Mouse (Mus musculus) heart, embryonic 15.5 days (tissue): ENCODE measurements at regions not wholly inside any gene's neighbourhood (a gene's known extent, or its start where the extent isn't known, plus 50 kb on each side); places are given as distances from the start of the nearest gene placed in this dataset.

ENCODE experiments used
- ATAC-seq: fragments of 200-750 bp; cut with Nextera tagmentation; replicated peaks from 2 replicates; pipeline ENCODE4 v1.8.0; 2017; ENCODE audit warnings: low read depth, moderate TSS enrichment; ENCODE audit not compliant: insufficient number of reproducible peaks, insufficient read depth, low FRiP score
- H3K27ac ChIP-seq: fragments of 300-500 bp; sonication (generic); 2 replicates; pipeline ENCODE4 v1.5.1; 2015; ENCODE audit warnings: mild to moderate bottlenecking, inconsistent platforms
- H3K27me3 ChIP-seq: fragments of 300-500 bp; sonication (generic); 2 replicates; pipeline ENCODE4 v1.6.1; 2015; ENCODE audit warnings: inconsistent platforms
- H3K36me3 ChIP-seq: fragments of 300-500 bp; sonication (generic); 2 replicates; pipeline ENCODE4 v1.6.1; 2015; ENCODE audit warnings: mild to moderate bottlenecking, inconsistent platforms
- H3K4me1 ChIP-seq: fragments of 300-500 bp; sonication (generic); replicated peaks from 2 replicates; pipeline ENCODE4 v1.6.1; 2015; ENCODE audit warnings: inconsistent platforms
- H3K4me2 ChIP-seq: fragments of 300-500 bp; sonication (generic); 2 replicates; pipeline ENCODE4 v1.6.1; 2015; ENCODE audit warnings: inconsistent platforms, mild to moderate bottlenecking, moderate library complexity
- H3K4me3 ChIP-seq: fragments of 300-500 bp; sonication (generic); 2 replicates; pipeline ENCODE4 v1.5.1; 2015; ENCODE audit warnings: mild to moderate bottlenecking, inconsistent platforms
- H3K9ac ChIP-seq: fragments of 300-500 bp; sonication (generic); 2 replicates; pipeline ENCODE4 v1.6.1; 2015; ENCODE audit warnings: mild to moderate bottlenecking, inconsistent platforms
- H3K9me3 ChIP-seq: fragments of 300-500 bp; sonication (generic); replicated peaks from 2 replicates; pipeline ENCODE4 v1.6.1; 2016; ENCODE audit warnings: inconsistent platforms
- WGBS: fragments of 180-500 bp; shearing (Covaris S2); methylation state at CpG from one replicate; pipeline ENCODE4 v1.1.7; 2015; ENCODE audit warnings: mixed read lengths; 5-methylcytosine and 5-hydroxymethylcytosine counted together

DNA sequence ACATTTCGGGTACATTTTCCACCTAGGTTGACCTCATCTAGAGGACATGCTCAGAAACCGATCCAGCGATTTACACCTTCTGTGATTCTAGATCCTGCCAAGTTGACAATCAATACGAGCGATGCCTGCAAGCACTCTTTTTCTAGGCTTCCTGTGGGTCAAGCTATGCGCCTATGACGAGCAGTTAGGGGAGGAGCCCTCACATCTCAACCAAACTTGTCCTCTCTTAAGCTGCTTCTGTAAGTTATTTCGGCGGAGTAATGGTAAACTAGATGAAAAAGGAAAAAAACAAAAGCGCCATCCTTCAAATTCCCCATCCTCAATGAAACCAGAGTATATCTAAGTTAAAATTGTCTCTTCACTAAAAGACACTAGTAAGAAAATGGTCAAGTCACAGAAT is 858.5 kb downstream of the Zfp704 start:
- WGBS, result 89% methylated on average over 10 of the region's 10 CpGs
- H3K9ac ChIP-seq, result no peak overlapping the region
- ATAC-seq, result no peak

DNA sequence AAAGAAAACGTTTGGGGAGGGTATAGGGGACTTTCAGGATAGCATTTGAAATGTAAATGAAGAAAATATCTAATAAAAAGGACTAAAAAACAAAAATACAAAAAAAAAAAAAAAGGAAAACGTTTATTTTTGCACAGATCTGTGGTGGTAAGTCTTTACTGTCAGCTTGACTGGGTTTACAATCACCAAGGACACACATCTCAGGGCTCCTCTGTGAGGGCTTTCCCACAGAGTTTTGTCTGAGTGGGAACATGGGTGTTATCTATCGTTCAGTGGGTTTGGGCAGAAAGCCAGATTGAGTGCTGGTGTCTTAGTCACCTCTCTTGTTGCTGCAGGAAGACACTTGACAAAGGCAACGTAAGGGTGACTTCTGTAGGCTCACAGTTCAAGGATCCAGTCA is 859.0 kb downstream of the Zfp704 start:
- no peak overlapping the region for H3K4me3 ChIP-seq
- no peaks in the 10 kb centered on the region for H3K9me3 ChIP-seq
- H3K9ac ChIP-seq, result no peak overlapping the region
- ATAC-seq, result no peak
- WGBS, result 41% methylated on average over 4 of the region's 4 CpGs
- peaks cover 3% of the 10 kb centered on the region for H3K4me1 ChIP-seq
- no peak overlapping the region for H3K4me2 ChIP-seq
- no peaks in the 10 kb centered on the region for H3K27me3 ChIP-seq
- no peak overlapping the region for H3K27ac ChIP-seq
- no peaks in the 10 kb centered on the region for H3K36me3 ChIP-seq

More for the DNA sequence above, 858.5 kb downstream of the Zfp704 start:
- no peaks in the 10 kb centered on the region for H3K27me3 ChIP-seq
- no peak overlapping the region for H3K4me3 ChIP-seq
- H3K9me3 ChIP-seq, result no peaks in the 10 kb centered on the region
- H3K4me1 ChIP-seq, result peaks cover 3% of the 10 kb centered on the region
- H3K27ac ChIP-seq, result no peak overlapping the region
- no peak overlapping the region for H3K4me2 ChIP-seq
- no peaks in the 10 kb centered on the region for H3K36me3 ChIP-seq

DNA sequence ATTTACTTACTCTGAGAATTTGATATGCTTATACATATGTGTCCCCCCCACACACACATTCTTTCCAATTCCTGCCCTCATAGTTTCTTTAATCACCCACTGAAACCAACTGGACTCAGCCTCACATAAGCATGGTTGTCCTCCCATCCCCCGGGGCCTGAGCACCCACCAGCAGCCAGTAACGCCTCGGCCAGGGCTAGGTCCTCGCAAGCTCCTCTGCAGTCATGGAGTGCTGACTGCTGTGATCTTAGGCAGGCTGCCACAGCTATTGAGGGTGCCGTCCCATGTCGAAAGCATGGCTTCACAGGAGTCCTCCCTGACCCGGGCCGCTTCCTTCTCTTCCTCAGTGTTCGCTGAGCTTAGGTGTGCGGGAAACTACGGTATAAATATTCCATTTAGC is 859.7 kb downstream of the Zfp704 start:
- WGBS, result 70% methylated on average over 11 of the region's 11 CpGs
- Histone ChIP-seq H3K27me3 (no peaks in the 10 kb centered on the region), H3K27ac (no peak overlapping the region), H3K9me3 (no peaks in the 10 kb centered on the region), H3K36me3 (no peaks in the 10 kb centered on the region), H3K4me2 (no peak overlapping the region), H3K9ac (no peak overlapping the region), H3K4me3 (no peak overlapping the region), H3K4me1 (peaks cover 3% of the 10 kb centered on the region)
- ATAC-seq, result no peak

DNA sequence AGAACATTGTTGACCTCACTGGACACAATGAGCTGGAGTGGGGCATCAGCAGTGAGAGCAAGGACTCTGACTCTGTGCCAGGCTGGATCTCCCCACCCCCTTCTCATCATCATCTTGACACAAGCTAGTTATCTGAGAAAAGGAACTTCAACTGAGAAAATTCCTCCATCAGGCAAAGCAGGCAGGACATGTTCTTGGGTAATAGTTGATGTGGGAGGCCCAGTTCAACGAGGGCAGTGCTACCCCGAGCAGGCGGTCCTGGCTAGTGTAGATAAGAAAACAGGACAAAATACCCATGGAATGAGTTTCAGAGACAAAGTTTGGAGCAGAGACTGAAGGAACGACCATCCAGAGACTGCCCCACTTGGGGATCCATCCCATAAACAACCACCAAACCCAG is 862.7 kb downstream of the Zfp704 start:
- Histone ChIP-seq H3K27ac (no peak overlapping the region), H3K4me2 (no peak overlapping the region), H3K4me1 (0 out of 2 replicates have a peak, but pooled peaks cover 3% of the 10 kb centered on the region), H3K36me3 (no peaks in the 10 kb centered on the region), H3K4me3 (no peak overlapping the region), H3K27me3 (no peaks in the 10 kb centered on the region), H3K9me3 (no peaks in the 10 kb centered on the region), H3K9ac (no peak overlapping the region)
- WGBS, result 76% methylated on average over 4 of the region's 4 CpGs
- ATAC-seq, result no peak

DNA sequence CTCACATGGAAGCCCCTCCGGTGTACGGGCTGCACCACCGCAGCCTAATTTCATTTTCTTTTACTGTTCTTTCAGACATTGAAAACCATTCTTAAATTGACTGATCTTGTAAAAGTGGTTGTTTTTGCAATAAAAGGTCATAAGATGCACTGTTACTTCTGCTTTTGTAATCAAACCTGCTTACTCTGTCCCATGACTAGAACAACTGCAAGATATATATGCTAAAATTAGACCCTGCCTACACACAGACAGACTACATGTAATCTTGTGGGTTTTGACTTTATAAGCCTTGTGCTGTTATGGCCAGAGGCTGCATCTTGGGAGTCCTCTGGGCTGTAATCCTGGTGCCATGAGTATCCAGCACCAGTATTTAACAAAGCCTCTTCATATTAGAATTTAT is 863.2 kb downstream of the Zfp704 start:
- Histone ChIP-seq H3K9ac (no peak overlapping the region), H3K4me1 (0 out of 2 replicates have a peak, but pooled peaks cover 3% of the 10 kb centered on the region), H3K4me3 (no peak overlapping the region), H3K4me2 (no peak overlapping the region), H3K9me3 (no peaks in the 10 kb centered on the region), H3K27ac (no peak overlapping the region), H3K27me3 (no peaks in the 10 kb centered on the region), H3K36me3 (no peaks in the 10 kb centered on the region)
- ATAC-seq, result no peak
- WGBS, result 98% methylated on average over 3 of the region's 3 CpGs

DNA sequence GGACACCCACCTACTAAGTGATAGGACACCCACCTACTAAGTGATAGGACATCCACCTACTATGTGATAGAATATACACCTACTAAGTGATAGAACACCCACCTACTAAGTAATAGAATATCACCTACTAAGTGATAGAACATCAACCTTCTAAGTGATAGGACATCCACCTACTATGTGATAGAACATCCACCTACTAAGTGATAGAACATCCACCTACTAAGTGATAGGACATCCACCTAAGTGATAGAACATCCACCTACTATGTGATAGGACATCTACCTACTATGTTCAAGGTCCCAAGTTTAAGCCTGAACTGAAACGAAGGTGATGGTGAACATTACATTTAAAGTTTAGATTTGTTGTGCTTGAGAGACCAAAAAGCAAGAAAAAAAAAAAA is 863.8 kb downstream of the Zfp704 start:
- H3K4me3 ChIP-seq, result no peak overlapping the region
- no peaks in the 10 kb centered on the region for H3K27me3 ChIP-seq
- 91% methylated on average over 1 of the region's 1 CpGs for WGBS
- H3K4me2 ChIP-seq, result no peak overlapping the region
- H3K9ac ChIP-seq, result no peak overlapping the region
- H3K9me3 ChIP-seq, result no peaks in the 10 kb centered on the region
- no peak for ATAC-seq
- no peak overlapping the region for H3K27ac ChIP-seq
- H3K4me1 ChIP-seq, result 0 out of 2 replicates have a peak, but pooled peaks cover 3% of the 10 kb centered on the region
- H3K36me3 ChIP-seq, result no peaks in the 10 kb centered on the region

DNA sequence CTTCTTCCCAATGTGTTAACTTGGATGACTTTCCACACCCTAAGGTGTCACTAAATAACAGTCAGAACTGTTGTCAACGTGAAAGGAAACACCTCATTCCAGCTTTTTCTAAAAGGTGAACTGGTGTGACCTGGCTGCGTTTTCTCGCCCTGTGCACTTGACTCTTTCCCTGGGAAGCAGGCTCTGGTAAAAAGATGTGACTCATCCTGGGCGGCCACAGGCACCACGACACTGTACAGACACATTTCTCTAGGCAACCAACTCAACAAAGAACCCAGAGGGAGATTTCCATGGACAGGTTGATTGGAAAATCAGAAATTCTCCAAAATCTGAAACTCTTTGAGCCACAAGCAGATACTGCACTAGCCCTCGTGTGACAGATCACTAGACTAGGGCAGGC is 865.0 kb downstream of the Zfp704 start:
- Histone ChIP-seq H3K36me3 (no peaks in the 10 kb centered on the region), H3K27me3 (no peaks in the 10 kb centered on the region), H3K9me3 (no peaks in the 10 kb centered on the region), H3K4me2 (no peak overlapping the region), H3K4me3 (no peak overlapping the region), H3K27ac (no peak overlapping the region), H3K9ac (no peak overlapping the region), H3K4me1 (peaks cover 3% of the 10 kb centered on the region; the same call in 1 of the 2 replicates)
- WGBS, result 37% methylated on average over 6 of the region's 6 CpGs
- no peak for ATAC-seq

DNA sequence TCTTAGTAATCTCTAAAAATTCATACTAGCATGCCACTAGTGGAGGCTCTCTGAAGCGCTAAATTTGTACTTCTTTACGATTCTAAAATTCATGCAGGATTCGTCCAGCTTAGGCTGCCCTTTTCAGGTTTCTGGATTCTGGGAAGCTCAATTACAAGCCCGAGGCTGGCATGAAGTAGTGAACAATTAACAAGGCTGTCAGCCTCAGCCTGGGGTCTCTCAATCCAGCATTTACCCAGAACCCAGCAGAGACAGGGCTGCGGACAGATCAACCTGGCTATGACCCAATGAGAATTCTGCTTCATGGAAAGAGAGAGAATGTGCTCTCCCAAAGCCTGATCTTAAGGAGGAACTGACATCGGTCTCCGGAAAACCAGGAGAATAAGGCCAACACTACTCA is 866.2 kb downstream of the Zfp704 start:
- Histone ChIP-seq H3K36me3 (no peaks in the 10 kb centered on the region), H3K27ac (no peak overlapping the region), H3K4me2 (no peak overlapping the region), H3K4me3 (no peak overlapping the region), H3K9ac (no peak overlapping the region), H3K27me3 (no peaks in the 10 kb centered on the region), H3K9me3 (no peaks in the 10 kb centered on the region), H3K4me1 (peaks cover 6% of the 10 kb centered on the region; the same call in 1 of the 2 replicates)
- no peak for ATAC-seq
- 68% methylated on average over 7 of the region's 7 CpGs for WGBS

DNA sequence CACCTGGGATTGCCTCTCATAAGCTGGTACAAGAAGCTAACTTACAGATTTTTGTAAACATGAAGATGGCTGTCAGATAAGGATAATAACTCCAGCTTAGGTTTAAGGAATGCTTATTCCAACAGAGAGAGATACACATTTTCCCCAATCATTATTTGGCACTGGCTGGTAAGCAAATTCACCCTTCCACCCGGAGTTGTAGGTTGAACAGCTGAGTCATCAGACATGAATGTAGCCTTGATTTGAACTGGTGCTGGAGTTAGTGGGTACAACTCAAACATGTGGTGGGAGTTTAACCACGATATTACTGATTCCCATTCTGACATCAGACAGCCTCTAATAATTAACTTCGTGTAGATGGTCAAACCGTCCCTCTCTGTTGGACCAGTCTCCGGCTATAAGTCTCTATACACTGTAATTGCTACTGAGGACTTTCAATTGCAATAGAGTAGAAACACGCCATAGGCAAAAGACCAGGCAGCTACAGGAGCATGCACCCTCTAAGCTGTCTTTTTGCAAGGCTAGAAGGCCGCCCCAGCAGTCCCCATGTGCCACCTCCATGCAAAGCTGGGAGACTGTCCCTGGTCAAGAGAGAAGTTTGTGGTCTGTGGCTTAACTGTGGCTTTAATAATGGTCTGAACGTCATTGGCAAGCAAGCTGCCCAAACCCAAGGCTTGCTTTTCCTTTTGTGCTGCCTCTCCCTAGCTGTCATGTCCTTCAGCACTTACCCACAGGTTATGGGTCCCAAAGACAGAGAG is 868.4 kb downstream of the Zfp704 start:
- Histone ChIP-seq H3K9me3 (no peaks in the 10 kb centered on the region), H3K36me3 (no peaks in the 10 kb centered on the region), H3K4me3 (no peak overlapping the region), H3K9ac (no peak overlapping the region), H3K4me1 (peaks cover 9% of the 10 kb centered on the region), H3K27ac (no peak overlapping the region), H3K27me3 (no peaks in the 10 kb centered on the region), H3K4me2 (no peak overlapping the region)
- WGBS, result 74% methylated on average over 8 of the region's 8 CpGs
- no peak for ATAC-seq

DNA sequence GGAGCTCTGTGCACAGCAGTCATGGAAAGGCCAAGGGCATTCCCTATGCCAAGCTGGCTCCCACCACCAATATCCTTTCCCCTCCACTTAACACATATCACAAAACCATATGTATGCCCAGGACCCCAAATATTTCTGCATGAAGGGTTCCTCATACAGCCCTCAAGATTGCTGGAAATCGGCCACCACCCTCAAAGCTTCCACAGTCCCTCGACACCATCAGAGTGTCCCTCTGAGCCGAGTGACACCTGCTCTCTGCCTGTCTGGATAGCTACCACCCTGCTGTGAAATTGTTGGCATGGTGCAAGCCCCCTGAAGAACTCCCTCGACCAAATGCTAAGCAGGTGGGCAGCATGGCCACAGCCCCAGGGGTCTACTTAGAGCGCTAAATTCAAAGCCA is 869.2 kb downstream of the Zfp704 start:
- 72% methylated on average over 5 of the region's 5 CpGs for WGBS
- Histone ChIP-seq H3K27me3 (no peaks in the 10 kb centered on the region), H3K9me3 (no peaks in the 10 kb centered on the region), H3K27ac (no peak overlapping the region), H3K4me1 (peaks cover 16% of the 10 kb centered on the region), H3K4me2 (no peak overlapping the region), H3K4me3 (no peak overlapping the region), H3K9ac (no peak overlapping the region), H3K36me3 (no peaks in the 10 kb centered on the region)
- ATAC-seq, result no peak

DNA sequence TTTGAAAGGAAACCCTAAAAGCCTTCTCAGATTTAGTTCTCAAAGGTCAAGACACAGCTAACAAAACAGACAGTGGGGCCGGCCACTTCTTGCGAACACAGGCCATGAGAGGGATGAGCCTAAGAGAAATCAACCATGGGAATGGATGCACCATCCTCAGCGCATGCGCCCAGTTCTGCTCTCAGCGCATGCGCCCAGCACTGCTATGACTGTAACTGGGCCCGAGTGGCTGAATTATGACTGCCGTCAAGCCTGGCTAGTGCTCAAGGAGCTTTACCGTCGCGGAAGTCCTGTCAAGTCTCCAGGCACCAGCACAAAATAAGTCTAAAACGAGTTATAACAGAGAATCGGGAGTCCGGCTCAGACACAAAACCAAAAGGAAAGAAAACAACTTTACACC is 870.6 kb downstream of the Zfp704 start:
- Histone ChIP-seq H3K4me2 (no peak overlapping the region), H3K9me3 (no peaks in the 10 kb centered on the region), H3K27me3 (no peaks in the 10 kb centered on the region), H3K9ac (no peak overlapping the region), H3K4me3 (no peak overlapping the region), H3K36me3 (no peaks in the 10 kb centered on the region), H3K4me1 (peaks cover 14% of the 10 kb centered on the region), H3K27ac (no peak overlapping the region)
- no peak for ATAC-seq
- 79% methylated on average over 14 of the region's 14 CpGs for WGBS

DNA sequence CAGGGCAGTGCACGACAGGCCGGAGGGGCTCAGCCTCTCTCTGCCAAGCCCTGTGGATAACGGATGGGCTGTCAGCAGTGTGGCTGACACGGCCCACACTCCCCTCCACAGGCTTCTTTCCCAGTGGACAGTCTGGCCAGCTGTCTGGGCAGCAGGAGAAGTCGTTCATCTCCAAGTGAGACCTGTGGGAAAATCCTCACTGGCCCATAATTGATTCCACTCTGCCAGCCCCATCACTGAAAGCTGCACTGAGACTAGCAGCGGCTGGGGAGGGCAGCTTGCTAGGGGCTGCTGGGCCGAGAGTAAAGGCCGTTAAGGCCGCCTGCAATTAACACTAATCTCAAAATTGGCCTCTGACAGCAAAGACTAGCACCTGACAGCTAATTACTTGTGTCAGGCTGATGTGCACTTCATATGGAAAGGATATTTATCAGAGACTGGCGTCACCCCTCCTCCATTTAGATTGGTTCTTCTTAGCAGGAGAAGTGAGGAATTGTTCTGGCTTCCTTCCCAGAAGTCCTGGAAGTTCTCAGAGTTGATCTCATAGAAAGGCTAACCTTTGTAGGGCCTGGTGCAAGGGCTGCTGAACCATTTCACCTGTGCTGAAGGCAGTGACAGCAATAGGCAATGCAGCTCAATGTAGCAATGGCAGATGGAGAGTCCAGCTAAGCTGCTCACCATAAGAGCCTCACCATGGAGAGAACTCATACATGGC is 873.5 kb downstream of the Zfp704 start:
- Histone ChIP-seq H3K9me3 (no peaks in the 10 kb centered on the region), H3K27ac (peak overlapping the region; percentile 52), H3K27me3 (no peaks in the 10 kb centered on the region), H3K4me1 (peaks cover 14% of the 10 kb centered on the region), H3K36me3 (no peaks in the 10 kb centered on the region), H3K4me3 (no peak overlapping the region), H3K9ac (no peak overlapping the region), H3K4me2 (peak overlapping the region; percentile 24)
- peak; percentile 46; the same call in 1 of the 2 replicates for ATAC-seq
- 14% methylated on average over 10 of the region's 10 CpGs for WGBS
